Mouse (Mus musculus): ENCODE data around the gene Kcnip3. TPM values are rescaled to one million over a fixed set of nuclear protein-coding genes. Genes with fewer than 3 reads are reported as not detected.
A peak's percentile ranks its signal among the peaks of the same experiment; 100 is the strongest.

Kcnip3 gene
- polyA plus RNA-seq, 1 experiment from 2014 or later = 2.6 TPM

DNA sequence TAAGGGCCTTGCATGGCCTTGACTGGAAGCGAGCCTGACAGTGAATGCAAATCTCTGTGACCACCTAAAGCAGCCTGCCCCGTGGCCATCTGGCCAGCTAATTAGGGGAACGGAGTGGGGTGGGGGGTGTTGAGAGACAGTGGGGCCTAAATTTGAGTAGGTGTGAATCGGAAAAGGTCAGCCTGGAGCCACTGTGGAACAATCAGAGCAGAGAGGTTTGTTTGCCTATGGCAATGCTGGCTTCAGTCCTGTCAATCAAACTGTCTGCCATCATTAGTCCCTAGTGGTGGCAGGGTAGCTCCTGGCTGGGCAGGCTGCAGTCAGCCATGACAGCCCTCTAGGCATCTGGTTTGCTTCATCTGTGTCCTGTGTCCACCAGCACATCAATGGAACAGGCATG lies 10.5 kb downstream of the Kcnip3 start:
- Histone ChIP-seq H3K4me3 (ENCODE audit: low read depth, low read length) (no peak overlapping the region), H3K9ac (ENCODE audit: low read depth, low read length) (no peak overlapping the region), H3K9me3 (ENCODE audit: control insufficient read depth, low read length) (no peaks in the 10 kb centered on the region), H3K4me2 (replicated peaks; ENCODE audit: low read depth, low read length) (no peak overlapping the region), H3K27ac (ENCODE audit: low read depth, low read length) (no peak overlapping the region), H3K4me1 (replicated peaks; ENCODE audit: control insufficient read depth, insufficient read depth, low read length) (no peaks in the 10 kb centered on the region; the same call in 1 of the 2 replicates), H3K27me3 (ENCODE audit: control insufficient read depth, insufficient read depth, low read length) (no peaks in the 10 kb centered on the region), H3K36me3 (ENCODE audit: control insufficient read depth, insufficient read depth, low read length) (no peaks in the 10 kb centered on the region)
- whole genome bisulfite sequencing = 40% methylated on average over 4 of the region's 4 CpGs
- no peak for DNase-seq (ENCODE audit: low spot score)
- ATAC-seq (ENCODE audit: low FRiP score) = peak; percentile 23; the same call in 1 of the 2 replicates

DNA sequence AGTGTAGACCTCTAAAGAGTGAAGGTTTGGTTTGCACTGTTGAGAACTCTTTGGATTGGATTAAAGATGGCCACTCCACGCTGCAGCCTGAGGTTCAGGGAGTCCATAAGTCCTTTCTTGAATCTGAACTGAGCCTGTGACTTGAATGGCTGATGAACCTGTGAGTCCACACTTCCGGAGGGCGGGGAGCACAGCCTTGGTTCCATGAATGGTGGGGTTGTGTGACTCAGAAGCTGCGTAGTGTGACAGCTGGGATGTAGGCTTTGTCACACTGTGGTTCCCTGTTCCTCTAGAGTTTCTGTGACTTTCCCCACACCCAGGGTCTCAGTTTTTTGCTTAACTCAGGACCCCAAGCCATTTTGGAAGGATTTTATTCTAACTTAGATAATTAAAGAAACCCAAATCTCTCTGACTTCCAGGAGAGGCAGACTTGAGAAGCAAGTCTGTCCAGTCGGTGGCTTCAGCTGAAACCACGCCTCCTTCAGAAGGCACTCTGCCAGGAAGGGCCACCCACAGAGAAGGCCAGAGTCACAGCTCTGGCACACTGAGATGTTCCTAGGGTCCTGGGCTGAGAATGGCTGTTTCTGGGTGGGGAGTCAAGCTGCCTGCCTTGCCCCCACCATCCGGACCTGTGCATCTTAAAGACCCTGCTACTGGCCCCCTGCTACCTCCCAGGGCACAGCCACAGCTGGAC lies 13.8 kb downstream of the Kcnip3 start:
- Histone ChIP-seq H3K9ac (ENCODE audit: low read depth, low read length) (no peak overlapping the region), H3K4me3 (ENCODE audit: low read depth, low read length) (no peak overlapping the region), H3K36me3 (ENCODE audit: control insufficient read depth, insufficient read depth, low read length) (no peaks in the 10 kb centered on the region), H3K4me2 (replicated peaks; ENCODE audit: low read depth, low read length) (no peak overlapping the region), H3K4me1 (replicated peaks; ENCODE audit: control insufficient read depth, insufficient read depth, low read length) (no peaks in the 10 kb centered on the region; the same call in 1 of the 2 replicates), H3K27me3 (ENCODE audit: control insufficient read depth, insufficient read depth, low read length) (no peaks in the 10 kb centered on the region; the same call in 1 of the 2 replicates), H3K9me3 (ENCODE audit: control insufficient read depth, low read length) (no peaks in the 10 kb centered on the region), H3K27ac (ENCODE audit: low read depth, low read length) (no peak overlapping the region)
- WGBS = 62% methylated on average over 7 of the region's 7 CpGs
- ATAC-seq (ENCODE audit: low FRiP score) = no peak
- DNase-seq (ENCODE audit: low spot score) = no peak

DNA sequence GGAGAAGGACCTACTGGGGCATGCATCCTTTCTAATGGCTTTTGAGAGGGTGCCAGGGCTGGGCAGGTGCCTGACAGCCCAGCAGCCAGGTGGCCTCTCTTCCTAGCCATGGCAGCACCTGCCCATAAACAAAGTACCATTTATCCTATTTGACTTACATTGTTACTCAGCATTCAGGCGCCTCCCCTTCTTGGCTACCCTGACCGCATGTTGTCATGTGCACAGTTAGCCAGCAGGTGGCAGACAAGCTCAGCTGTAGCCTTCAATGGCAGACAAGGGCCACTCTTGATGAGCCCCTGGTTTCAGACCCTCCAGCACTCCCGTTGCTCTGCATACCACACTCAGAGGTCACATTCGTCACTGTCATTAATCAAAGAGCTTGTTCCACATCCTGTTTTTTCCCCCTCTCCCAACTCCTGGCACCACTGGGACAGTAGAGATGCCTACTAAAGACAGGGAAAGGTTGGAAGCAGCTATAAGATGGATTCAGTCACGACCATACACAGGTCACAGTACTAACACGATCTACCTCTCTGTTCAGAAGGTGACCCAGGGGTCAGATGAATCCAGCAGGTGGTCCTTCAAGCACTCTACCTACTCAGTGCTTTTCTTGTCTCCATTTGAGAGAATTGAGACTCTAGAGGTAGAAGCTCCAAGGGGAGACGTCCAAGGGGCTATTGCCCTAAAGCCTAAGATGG lies 14.7 kb downstream of the Kcnip3 start:
- no peaks in the 10 kb centered on the region for H3K9me3 ChIP-seq (ENCODE audit: control insufficient read depth, low read length)
- WGBS = 27% methylated on average over 7 of the region's 7 CpGs
- H3K4me2 ChIP-seq (replicated peaks; ENCODE audit: low read depth, low read length) = no peak overlapping the region
- DNase-seq (ENCODE audit: low spot score) (peak; percentile 91), ATAC-seq (ENCODE audit: low FRiP score) (peak; percentile 66)
- H3K36me3 ChIP-seq (ENCODE audit: control insufficient read depth, insufficient read depth, low read length) = no peaks in the 10 kb centered on the region
- no peaks in the 10 kb centered on the region; the same call in 1 of the 2 replicates for H3K4me1 ChIP-seq (replicated peaks; ENCODE audit: control insufficient read depth, insufficient read depth, low read length)
- no peak overlapping the region for H3K4me3 ChIP-seq (ENCODE audit: low read depth, low read length)
- H3K27ac ChIP-seq (ENCODE audit: low read depth, low read length) = no peak overlapping the region
- no peak overlapping the region for H3K9ac ChIP-seq (ENCODE audit: low read depth, low read length)
- H3K27me3 ChIP-seq (ENCODE audit: control insufficient read depth, insufficient read depth, low read length) = no peaks in the 10 kb centered on the region; the same call in 1 of the 2 replicates

DNA sequence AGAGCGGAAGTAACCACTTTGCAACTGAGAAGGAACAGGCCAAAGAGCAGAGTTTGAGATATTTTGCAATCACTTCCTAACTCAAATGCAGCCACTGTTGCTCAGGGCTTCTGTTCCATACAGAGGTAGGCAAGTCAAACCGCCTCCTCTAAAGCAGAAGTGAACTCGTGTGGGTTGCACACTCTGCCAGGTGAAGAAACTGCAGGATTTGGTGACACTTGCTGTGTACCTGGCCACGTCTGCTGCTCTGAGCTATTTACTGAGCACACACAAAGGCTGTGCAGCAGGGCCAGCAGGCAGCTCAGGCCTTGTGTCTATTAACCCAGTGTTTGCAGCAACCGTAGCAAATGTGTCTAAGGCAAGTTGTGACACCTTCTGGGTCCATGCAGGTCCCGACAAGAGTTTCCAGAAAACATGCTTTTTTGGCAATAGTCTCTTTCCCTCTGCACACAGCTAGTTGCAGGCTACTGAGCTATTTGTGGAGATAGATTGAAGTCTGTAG lies 15.7 kb downstream of the Kcnip3 start:
- Histone ChIP-seq H3K4me2 (replicated peaks; ENCODE audit: low read depth, low read length) (no peak overlapping the region), H3K4me3 (ENCODE audit: low read depth, low read length) (no peak overlapping the region), H3K36me3 (ENCODE audit: control insufficient read depth, insufficient read depth, low read length) (no peaks in the 10 kb centered on the region), H3K4me1 (replicated peaks; ENCODE audit: control insufficient read depth, insufficient read depth, low read length) (no peaks in the 10 kb centered on the region), H3K9ac (ENCODE audit: low read depth, low read length) (no peak overlapping the region), H3K9me3 (ENCODE audit: control insufficient read depth, low read length) (no peaks in the 10 kb centered on the region), H3K27me3 (ENCODE audit: control insufficient read depth, insufficient read depth, low read length) (no peaks in the 10 kb centered on the region; the same call in 1 of the 2 replicates), H3K27ac (ENCODE audit: low read depth, low read length) (no peak overlapping the region)
- ATAC-seq (ENCODE audit: low FRiP score) = no peak
- 83% methylated on average over 6 of the region's 6 CpGs for WGBS
- DNase-seq (ENCODE audit: low spot score) = no peak

DNA sequence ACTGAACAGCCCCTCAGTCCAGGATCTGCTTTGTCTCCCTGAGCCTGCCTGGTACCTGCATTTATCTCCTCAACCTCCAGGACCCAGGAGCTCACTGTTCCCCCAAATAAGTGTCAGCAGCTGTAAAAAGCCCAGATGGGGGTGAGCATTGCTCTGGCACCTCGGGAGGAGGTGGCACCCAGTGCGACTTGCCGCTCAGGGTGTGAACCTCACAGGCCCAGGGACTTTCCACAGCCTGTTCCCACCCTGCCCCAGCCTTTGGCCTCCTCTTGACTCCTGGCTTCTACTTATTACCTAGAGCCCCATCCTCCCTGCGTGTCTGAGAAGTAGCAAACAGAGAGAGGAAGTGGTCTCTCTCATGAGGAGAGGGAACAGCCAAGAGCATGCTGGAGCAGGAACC lies 16.7 kb downstream of the Kcnip3 start:
- Histone ChIP-seq H3K36me3 (ENCODE audit: control insufficient read depth, insufficient read depth, low read length) (no peaks in the 10 kb centered on the region), H3K4me1 (replicated peaks; ENCODE audit: control insufficient read depth, insufficient read depth, low read length) (no peaks in the 10 kb centered on the region), H3K27me3 (ENCODE audit: control insufficient read depth, insufficient read depth, low read length) (no peaks in the 10 kb centered on the region; the same call in 1 of the 2 replicates), H3K4me3 (ENCODE audit: low read depth, low read length) (no peak overlapping the region), H3K9me3 (ENCODE audit: control insufficient read depth, low read length) (no peaks in the 10 kb centered on the region), H3K27ac (ENCODE audit: low read depth, low read length) (no peak overlapping the region), H3K9ac (ENCODE audit: low read depth, low read length) (no peak overlapping the region), H3K4me2 (replicated peaks; ENCODE audit: low read depth, low read length) (no peak overlapping the region)
- ATAC-seq (ENCODE audit: low FRiP score) = no peak
- DNase-seq (ENCODE audit: low spot score) = no peak
- WGBS = 71% methylated on average over 4 of the region's 4 CpGs

DNA sequence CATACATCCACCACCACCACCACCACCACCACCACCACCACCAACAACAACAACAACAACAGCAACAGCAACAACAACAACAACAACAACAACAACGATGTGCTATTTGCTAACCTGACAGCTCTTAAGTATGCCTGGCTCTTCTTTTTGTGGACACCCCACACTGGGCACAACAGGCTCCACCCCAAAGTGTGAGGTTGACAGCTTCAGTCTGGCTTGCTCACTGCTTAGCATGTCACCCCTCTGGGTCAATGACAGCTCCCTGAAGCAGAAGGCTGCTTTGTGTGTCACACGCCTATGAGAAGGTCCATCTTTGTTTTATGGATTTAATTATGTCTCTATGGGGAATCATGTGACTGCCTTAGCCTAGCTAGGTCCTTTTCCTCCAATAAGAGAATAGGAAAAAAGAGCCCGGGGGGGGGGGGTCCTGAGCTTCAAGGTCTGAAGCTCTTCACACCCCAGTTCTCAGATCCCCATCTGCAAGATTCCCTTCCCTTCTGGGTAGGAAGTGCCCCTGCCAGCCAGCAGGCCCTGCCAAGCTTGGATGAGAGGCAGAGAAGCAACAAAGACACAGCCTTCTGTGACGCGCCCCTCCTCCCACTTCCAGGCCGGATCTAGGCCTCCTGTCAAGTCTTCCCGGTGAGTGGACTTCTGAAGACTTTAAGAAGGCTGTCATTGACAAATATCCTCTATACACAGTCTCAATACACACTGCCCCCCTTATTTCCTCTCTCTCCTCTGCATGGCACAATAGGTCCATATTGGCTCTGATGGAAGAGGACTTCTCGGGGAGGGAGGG lies 17.9 kb downstream of the Kcnip3 start:
- Histone ChIP-seq H3K4me1 (replicated peaks; ENCODE audit: control insufficient read depth, insufficient read depth, low read length) (no peaks in the 10 kb centered on the region), H3K27me3 (ENCODE audit: control insufficient read depth, insufficient read depth, low read length) (no peaks in the 10 kb centered on the region; the same call in 1 of the 2 replicates), H3K36me3 (ENCODE audit: control insufficient read depth, insufficient read depth, low read length) (no peaks in the 10 kb centered on the region), H3K4me2 (replicated peaks; ENCODE audit: low read depth, low read length) (no peak overlapping the region), H3K4me3 (ENCODE audit: low read depth, low read length) (no peak overlapping the region), H3K9ac (ENCODE audit: low read depth, low read length) (no peak overlapping the region), H3K27ac (ENCODE audit: low read depth, low read length) (no peak overlapping the region), H3K9me3 (ENCODE audit: control insufficient read depth, low read length) (no peaks in the 10 kb centered on the region)
- 46% methylated on average over 8 of the region's 8 CpGs for WGBS
- DNase-seq (ENCODE audit: low spot score) (no peak), ATAC-seq (ENCODE audit: low FRiP score) (no peak)

DNA sequence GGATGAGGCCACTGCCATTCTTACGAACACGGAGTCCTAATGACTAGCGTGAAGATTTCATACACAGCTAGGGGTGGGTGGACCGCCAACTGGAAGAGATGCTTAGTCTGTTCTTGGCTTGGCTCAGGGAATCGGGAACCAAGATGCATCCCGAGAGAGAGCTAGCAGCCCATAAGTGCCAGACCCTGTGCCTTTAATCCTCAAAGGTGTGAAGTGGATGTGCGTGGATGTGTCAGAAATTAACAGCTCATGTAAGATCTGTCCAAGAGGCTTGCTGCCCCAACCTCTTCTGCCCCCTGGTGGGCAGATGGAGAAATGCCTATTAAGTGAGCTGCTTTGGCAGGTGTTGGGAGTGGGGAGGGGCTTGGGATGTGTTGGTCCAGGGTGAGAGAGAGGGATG lies 20.8 kb downstream of the Kcnip3 start:
- DNase-seq (ENCODE audit: low spot score) = peak; percentile 67
- H3K4me2 ChIP-seq (replicated peaks; ENCODE audit: low read depth, low read length) = no peak overlapping the region
- ATAC-seq (ENCODE audit: low FRiP score) = no peak
- no peak overlapping the region for H3K27ac ChIP-seq (ENCODE audit: low read depth, low read length)
- no peak overlapping the region for H3K4me3 ChIP-seq (ENCODE audit: low read depth, low read length)
- 63% methylated on average over 7 of the region's 7 CpGs for whole genome bisulfite sequencing
- no peaks in the 10 kb centered on the region for H3K36me3 ChIP-seq (ENCODE audit: control insufficient read depth, insufficient read depth, low read length)
- no peaks in the 10 kb centered on the region for H3K4me1 ChIP-seq (replicated peaks; ENCODE audit: control insufficient read depth, insufficient read depth, low read length)
- no peak overlapping the region for H3K9ac ChIP-seq (ENCODE audit: low read depth, low read length)
- H3K27me3 ChIP-seq (ENCODE audit: control insufficient read depth, insufficient read depth, low read length) = no peaks in the 10 kb centered on the region; the same call in 1 of the 2 replicates
- no peaks in the 10 kb centered on the region for H3K9me3 ChIP-seq (ENCODE audit: control insufficient read depth, low read length)

DNA sequence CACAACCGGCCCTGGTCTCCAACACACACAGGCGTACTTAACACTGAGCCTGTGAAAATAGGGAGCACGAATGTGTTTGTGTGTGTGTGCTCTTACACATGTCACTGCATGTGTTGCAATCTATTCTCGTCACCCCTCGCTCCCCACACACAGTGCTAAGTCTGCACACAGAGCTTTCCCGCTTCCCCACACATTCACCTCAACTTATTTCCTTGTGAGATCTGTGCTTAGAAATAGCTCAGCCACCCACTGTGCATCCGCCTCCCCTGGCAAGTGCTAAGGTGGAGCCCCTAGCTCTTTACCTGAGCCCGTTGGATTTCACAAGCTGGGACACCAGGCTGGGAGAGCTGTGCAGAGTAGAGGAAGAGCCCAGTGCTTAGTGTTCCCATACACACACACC lies 23.1 kb downstream of the Kcnip3 start:
- DNase-seq (ENCODE audit: low spot score) (no peak), ATAC-seq (ENCODE audit: low FRiP score) (no peak)
- Histone ChIP-seq H3K27me3 (ENCODE audit: control insufficient read depth, insufficient read depth, low read length) (no peaks in the 10 kb centered on the region; the same call in 1 of the 2 replicates), H3K4me1 (replicated peaks; ENCODE audit: control insufficient read depth, insufficient read depth, low read length) (no peaks in the 10 kb centered on the region), H3K4me2 (replicated peaks; ENCODE audit: low read depth, low read length) (no peak overlapping the region), H3K36me3 (ENCODE audit: control insufficient read depth, insufficient read depth, low read length) (no peaks in the 10 kb centered on the region), H3K9ac (ENCODE audit: low read depth, low read length) (no peak overlapping the region), H3K27ac (ENCODE audit: low read depth, low read length) (no peak overlapping the region), H3K4me3 (ENCODE audit: low read depth, low read length) (no peak overlapping the region), H3K9me3 (ENCODE audit: control insufficient read depth, low read length) (no peaks in the 10 kb centered on the region)
- 74% methylated on average over 8 of the region's 8 CpGs for WGBS

Measured in hindbrain, embryonic 11.5 days (tissue).